In the genomic region with DNA sequence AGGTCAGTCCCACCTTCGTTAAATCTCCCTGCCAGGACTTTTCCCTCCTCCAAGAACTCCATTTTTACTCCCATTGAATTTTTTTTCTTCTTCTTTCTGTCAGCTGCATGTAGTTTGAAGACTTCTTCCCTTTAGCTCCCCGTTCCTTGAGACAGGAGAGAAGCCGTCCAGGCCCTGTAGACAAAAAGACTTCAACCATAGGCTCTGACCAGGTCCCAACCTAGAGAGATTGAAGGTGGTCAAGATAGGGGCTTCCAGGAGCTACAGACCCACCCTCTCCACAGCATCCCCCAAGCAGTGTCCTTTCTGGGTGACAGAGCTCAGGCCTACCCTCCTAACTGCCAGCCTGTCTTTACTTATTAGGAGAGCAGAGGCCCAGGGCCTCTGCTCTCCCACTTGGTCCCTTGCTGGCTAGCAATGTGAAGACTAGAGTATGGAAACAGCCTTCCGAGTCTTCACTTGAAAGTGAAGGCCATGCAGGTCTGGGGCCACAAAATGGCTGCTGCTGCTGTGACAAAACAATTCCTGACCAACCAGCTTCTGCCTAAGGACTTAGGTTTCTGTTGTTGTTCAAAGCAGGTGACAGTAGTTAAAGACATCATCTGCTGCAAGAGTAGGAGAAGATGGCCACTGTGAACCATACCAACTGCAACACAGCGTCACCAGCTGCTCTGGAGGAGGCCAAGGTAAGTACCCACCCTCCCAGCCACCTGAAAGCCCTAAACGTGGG, we compare ENCODE assay signal across 8 mouse cellular contexts. TPM values are rescaled to one million over a fixed set of nuclear protein-coding genes. Genes with fewer than 3 reads are reported as not detected.
A peak's percentile ranks its signal among the peaks of the same experiment; 100 is the strongest.
DNase-seq lines count a peak whose midpoint lies in the region; ATAC-seq and TF ChIP-seq lines count a peak whose summit lies in the region.

No protein-coding gene starts in this region.

- H3K4me1 ChIP-seq in thymus, adult 2 months (replicated peaks; ENCODE audit: control insufficient read depth, insufficient read depth, low read length) = peaks cover 13% of the 10 kb centered on the region
- H3K4me1 ChIP-seq in intestine, embryonic 14.5 days (replicated peaks; ENCODE audit: control insufficient read depth, insufficient read depth, low read length) = peaks cover 23% of the 10 kb centered on the region
- H3K4me1 ChIP-seq in neural tube, embryonic 15.5 days = peaks cover 54% of the 10 kb centered on the region

- no peak; the same call in 1 of the 2 replicates for ATAC-seq in intestine, embryonic 14.5 days (replicated peaks; ENCODE audit: low FRiP score, low TSS enrichment, low read depth)
- ATAC-seq in neural tube, embryonic 15.5 days (ENCODE audit: low FRiP score) = peak; percentile 13; the same call in 1 of the 2 replicates

- TF ChIP-seq POLR2A in thymus, adult 2 months (IDR thresholded peaks at IDR 0.05; ENCODE audit: control insufficient read depth, extremely low read depth, insufficient read depth, low read length, poor library complexity) = no peak

- TF ChIP-seq CTCF in thymus, adult 2 months (IDR thresholded peaks at IDR 0.05; ENCODE audit: borderline replicate concordance, control insufficient read depth, extremely low read depth, insufficient read depth, low read length, poor library complexity) = no peak

- peak overlapping the region; percentile 46 for H3K4me3 ChIP-seq in thymus, adult 2 months (ENCODE audit: control insufficient read depth, insufficient read depth, low read length)
- H3K4me3 ChIP-seq in intestine, embryonic 14.5 days (ENCODE audit: low read depth, low read length) = peak overlapping the region; percentile 69
- H3K4me3 ChIP-seq in neural tube, embryonic 15.5 days (replicated peaks) = peak overlapping the region; percentile 32

- intact Hi-C loops in gastrocnemius, postnatal 14 days (cut with DNase I; ENCODE audit: low total_unique reads) = no loop called here

- H3K9ac ChIP-seq in intestine, embryonic 14.5 days (ENCODE audit: low read length) = peak overlapping the region; percentile 39; the same call in 1 of the 2 replicates
- H3K9ac ChIP-seq in neural tube, embryonic 15.5 days (replicated peaks) = peak overlapping the region; percentile 44; the same call in 1 of the 2 replicates

- no peaks in the 10 kb centered on the region for H3K27me3 ChIP-seq in thymus, adult 2 months (ENCODE audit: control insufficient read depth, insufficient read depth, low read length)
- no peaks in the 10 kb centered on the region for H3K27me3 ChIP-seq in intestine, embryonic 14.5 days (replicated peaks; ENCODE audit: control insufficient read depth, insufficient read depth, low read length)
- H3K27me3 ChIP-seq in neural tube, embryonic 15.5 days (replicated peaks) = no peaks in the 10 kb centered on the region

- WGBS in thymus, adult 2 months = 66% methylated on average over 6 of the region's 6 CpGs
- WGBS in intestine, embryonic 14.5 days = 55% methylated on average over 6 of the region's 6 CpGs
- WGBS in neural tube, embryonic 15.5 days = 56% methylated on average over 6 of the region's 6 CpGs

- H3K27ac ChIP-seq in thymus, adult 2 months (ENCODE audit: control insufficient read depth, insufficient read depth, low read length) = peak overlapping the region; percentile 27
- H3K27ac ChIP-seq in intestine, embryonic 14.5 days (ENCODE audit: low read depth) = peak overlapping the region; percentile 66
- peak overlapping the region; percentile 89 for H3K27ac ChIP-seq in neural tube, embryonic 15.5 days (replicated peaks)

- H3K36me3 ChIP-seq in thymus, adult 2 months (ENCODE audit: control insufficient read depth, insufficient read depth, low read length) = no peaks in the 10 kb centered on the region
- H3K36me3 ChIP-seq in intestine, embryonic 14.5 days (ENCODE audit: control insufficient read depth, insufficient read depth, low read length) = peaks cover 4% of the 10 kb centered on the region
- peaks cover 6% of the 10 kb centered on the region for H3K36me3 ChIP-seq in neural tube, embryonic 15.5 days

- peak overlapping the region; percentile 51 for H3K4me2 ChIP-seq in intestine, embryonic 14.5 days (ENCODE audit: low read length)
- peak overlapping the region; percentile 57 for H3K4me2 ChIP-seq in neural tube, embryonic 15.5 days

- DNase-seq in cerebellum, adult 8-10 months = peak; percentile 44
- DNase-seq in cerebellum, postnatal 4 days (ENCODE audit: low spot score in 2 of 2) = no peak
- no peak for DNase-seq in thymus, adult 2 months
- no peak for DNase-seq in thymus, postnatal 10 days (ENCODE audit: low spot score in 2 of 2)
- peak; percentile 61 for DNase-seq in intestine, embryonic 14.5 days (ENCODE audit: low spot score)
- DNase-seq in layer of hippocampus, adult 11-12 months (ENCODE audit: low spot score) = no peak
- DNase-seq in gastrocnemius, postnatal 14 days = no peak

- H3K9me3 ChIP-seq in intestine, embryonic 14.5 days (ENCODE audit: control insufficient read depth, low read length) = no peaks in the 10 kb centered on the region
- no peaks in the 10 kb centered on the region for H3K9me3 ChIP-seq in neural tube, embryonic 15.5 days (replicated peaks)

RNA-seq across cellular contexts. Expression of a gene that starts 1.4 kb away (rescaled TPM):
- polyA plus RNA-seq in thymus, adult 2 months (2012; rRNA removed) = 4.9 and 6.9 TPM in 2 replicates
- polyA plus RNA-seq in intestine, embryonic 14.5 days (2014; fragmentation: Nextera tagmentation; extraction: Ambion mirVana) = 6.9 and 9.7 TPM in 2 replicates
- polyA plus RNA-seq in neural tube, embryonic 15.5 days (2015; fragmentation: Nextera tagmentation; extraction: Ambion mirVana) = 28.4 and 29.0 TPM in 2 replicates
- total RNA-seq in gastrocnemius, postnatal 14 days (2021) = 1 to 10 TPM; 2.7 to 3.8 TPM

RNA-seq across cellular contexts. Expression of a gene that starts 17.6 kb away (rescaled TPM):
- polyA plus RNA-seq in thymus, adult 2 months (2012; rRNA removed) = 18.2 and 18.4 TPM in 2 replicates
- 6.8 and 6.9 TPM in 2 replicates for polyA plus RNA-seq in intestine, embryonic 14.5 days (2014; fragmentation: Nextera tagmentation; extraction: Ambion mirVana)
- polyA plus RNA-seq in neural tube, embryonic 15.5 days (2015; fragmentation: Nextera tagmentation; extraction: Ambion mirVana) = 4.3 and 4.5 TPM in 2 replicates
- 10 to 100 TPM; 20.7 to 21.5 TPM for total RNA-seq in gastrocnemius, postnatal 14 days (2021)

RNA-seq across cellular contexts. Expression of a gene that starts 32.1 kb away (rescaled TPM):
- 28.8 and 29.5 TPM in 2 replicates for polyA plus RNA-seq in thymus, adult 2 months (2012; rRNA removed)
- 13.0 and 14.5 TPM in 2 replicates for polyA plus RNA-seq in intestine, embryonic 14.5 days (2014; fragmentation: Nextera tagmentation; extraction: Ambion mirVana)
- polyA plus RNA-seq in neural tube, embryonic 15.5 days (2015; fragmentation: Nextera tagmentation; extraction: Ambion mirVana) = 9.3 and 10.4 TPM in 2 replicates
- 10 to 100 TPM; 30.0 to 35.7 TPM for total RNA-seq in gastrocnemius, postnatal 14 days (2021)

RNA-seq across cellular contexts. Expression of a gene that starts 32.2 kb away (rescaled TPM):
- 3.9 and 5.4 TPM in 2 replicates for polyA plus RNA-seq in thymus, adult 2 months (2012; rRNA removed)
- polyA plus RNA-seq in intestine, embryonic 14.5 days (2014; fragmentation: Nextera tagmentation; extraction: Ambion mirVana) = 1.9 and 2.1 TPM in 2 replicates
- polyA plus RNA-seq in neural tube, embryonic 15.5 days (2015; fragmentation: Nextera tagmentation; extraction: Ambion mirVana) = 3.2 and 3.4 TPM in 2 replicates
- 1 to 10 TPM; 4.5 TPM for total RNA-seq in gastrocnemius, postnatal 14 days (2021)

RNA-seq across cellular contexts. Expression of a gene that starts 37.3 kb away (rescaled TPM):
- 235 and 264 TPM in 2 replicates for polyA plus RNA-seq in thymus, adult 2 months (2012; rRNA removed)
- 3.1 and 3.6 TPM in 2 replicates for polyA plus RNA-seq in intestine, embryonic 14.5 days (2014; fragmentation: Nextera tagmentation; extraction: Ambion mirVana)
- 8.6 and 10.8 TPM in 2 replicates for polyA plus RNA-seq in neural tube, embryonic 15.5 days (2015; fragmentation: Nextera tagmentation; extraction: Ambion mirVana)
- 1 to 10 TPM; 6.7 to 7.3 TPM for total RNA-seq in gastrocnemius, postnatal 14 days (2021)

Comparison
In these comparisons a context has a peak if more than half of its experiments do, and no peak if none do; other contexts are left out.
1. DNase-seq: peak in cerebellum, adult 8-10 months (single experiment) and intestine, embryonic 14.5 days (single experiment); none in cerebellum, postnatal 4 days (0 of 2), thymus, adult 2 months (single experiment), thymus, postnatal 10 days (0 of 2), layer of hippocampus, adult 11-12 months (single experiment) and gastrocnemius, postnatal 14 days (single experiment).
2. H3K27ac ChIP-seq: peak in every context shown above with its lines; median percentile 89 in neural tube, embryonic 15.5 days; 66 in intestine, embryonic 14.5 days; 27 in thymus, adult 2 months.
3. Peak in every context shown above with its lines, with median percentiles within 50 percentile points of each other: H3K4me3 ChIP-seq.